Mouse (Mus musculus): ENCODE data around the gene Tmx2.
A peak's percentile ranks its signal among the peaks of the same experiment; 100 is the strongest.

The Tmx2 gene

DNA sequence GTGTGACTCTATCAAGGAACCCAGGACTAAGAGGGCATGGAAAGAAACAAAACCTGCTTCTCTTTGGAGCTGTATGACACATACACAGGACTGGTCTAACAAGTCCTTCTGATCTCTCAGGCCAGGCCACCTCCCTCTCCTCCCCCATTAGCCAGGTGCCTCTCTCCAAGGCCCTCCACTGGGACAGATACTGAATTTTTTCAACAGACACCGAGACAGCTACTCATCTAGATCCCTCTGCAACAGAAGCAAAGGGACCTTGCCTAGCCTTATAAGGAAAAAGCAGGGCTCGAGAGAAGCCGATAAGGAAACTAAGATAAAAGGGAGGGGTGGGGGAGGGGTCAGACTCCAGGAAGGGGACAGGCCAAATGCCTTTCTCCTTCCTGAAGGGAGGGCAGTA, 45.9 kb downstream of the Tmx2 start:
- TF ChIP-seq GATA4 (IDR thresholded peaks at IDR 0.05; ENCODE audit: insufficient replicate concordance, low read length) = peak; percentile 68; the same call in 1 of the 2 replicates

DNA sequence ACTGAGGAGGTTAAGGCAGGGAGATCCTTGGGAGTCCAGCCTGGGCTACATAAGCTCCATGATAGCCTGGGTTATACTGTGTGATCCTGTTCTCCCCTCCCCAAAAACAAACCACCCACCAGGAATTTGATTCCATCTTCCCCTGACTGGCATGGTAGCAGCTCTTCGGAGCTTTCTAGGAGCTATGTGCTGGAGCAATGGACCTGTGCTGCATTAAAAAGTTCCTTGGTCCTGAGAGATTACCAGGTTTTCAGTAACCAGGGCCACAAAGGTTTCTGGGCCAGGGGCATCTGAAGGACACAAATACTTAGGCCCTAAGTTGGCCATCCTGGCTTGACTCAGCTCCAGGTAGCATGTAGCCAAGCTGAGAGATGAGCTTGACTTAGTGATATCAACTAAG, 46.9 kb downstream of the Tmx2 start:
- no peak for TF ChIP-seq GATA4 (IDR thresholded peaks at IDR 0.05; ENCODE audit: insufficient replicate concordance, low read length)

DNA sequence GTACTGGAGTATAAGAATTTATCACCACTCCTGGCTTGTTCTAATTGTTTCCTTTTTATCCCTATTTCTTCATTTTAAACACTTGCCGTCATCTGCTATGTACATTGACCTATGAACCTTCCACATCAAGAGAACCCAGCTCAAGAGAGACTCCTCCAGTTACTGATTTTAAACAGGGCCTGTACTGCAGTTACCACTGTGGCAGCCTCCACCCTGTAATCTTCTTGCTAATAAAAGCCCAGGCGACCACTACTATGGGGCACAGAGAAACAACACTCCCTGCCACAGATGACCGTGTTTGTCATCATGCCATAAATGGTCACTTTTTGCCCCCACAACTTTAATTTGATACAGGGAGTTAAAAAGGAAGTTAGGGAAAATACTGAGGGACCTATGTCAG, 51.9 kb downstream of the Tmx2 start:
- no peak for TF ChIP-seq GATA4 (IDR thresholded peaks at IDR 0.05; ENCODE audit: insufficient replicate concordance, low read length)

DNA sequence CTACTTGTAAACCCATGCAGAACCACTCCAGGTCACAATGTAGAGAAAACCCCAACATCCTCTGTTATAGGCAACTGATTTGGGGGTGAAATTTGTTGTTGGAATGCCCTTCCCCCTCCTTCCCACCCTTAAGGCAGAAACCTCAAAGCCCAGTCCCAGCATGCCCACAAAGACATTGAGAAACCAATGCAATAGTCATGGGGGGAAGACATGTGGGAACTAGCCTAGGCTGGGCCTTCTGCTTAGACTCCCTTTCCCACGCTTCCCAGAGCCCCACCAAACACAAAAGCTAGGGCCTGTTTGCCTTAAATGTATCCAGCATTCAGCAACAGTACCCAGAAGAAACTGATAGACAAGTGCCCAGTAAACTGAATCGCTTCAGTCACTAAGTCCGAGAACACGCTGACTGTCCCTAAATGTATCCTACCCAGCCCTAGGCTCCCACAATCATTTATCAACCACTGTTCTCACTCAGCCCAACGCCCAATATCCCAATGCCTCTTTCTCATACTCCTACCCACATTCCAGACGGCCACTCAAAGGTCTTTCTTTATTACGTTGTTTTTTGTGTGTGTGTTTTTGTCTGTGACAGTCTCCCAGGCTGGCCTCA, 52.5 kb downstream of the Tmx2 start:
- TF ChIP-seq GATA4 (IDR thresholded peaks at IDR 0.05; ENCODE audit: insufficient replicate concordance, low read length) = no peak

DNA sequence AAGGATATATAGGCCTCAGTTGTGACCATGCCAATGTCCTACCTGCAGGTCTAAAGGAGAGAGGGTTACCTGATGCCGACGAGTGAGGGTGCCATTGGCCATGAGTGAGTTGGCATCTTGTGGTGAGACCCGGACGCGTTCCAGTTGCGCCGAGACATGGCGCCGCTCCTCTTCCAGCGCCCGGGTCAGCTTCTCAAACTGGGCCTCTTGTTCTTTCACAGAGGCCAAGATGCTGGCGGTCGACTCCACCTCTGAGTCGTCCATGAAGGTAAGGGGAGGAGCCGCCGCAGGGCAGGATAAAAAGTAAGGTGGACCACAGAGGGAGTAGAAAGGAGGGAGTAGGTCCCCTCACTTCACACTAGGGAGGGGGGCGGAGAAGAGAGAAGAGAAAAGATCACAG, 54.7 kb downstream of the Tmx2 start:
- TF ChIP-seq GATA4 (IDR thresholded peaks at IDR 0.05; ENCODE audit: insufficient replicate concordance, low read length) = no peak

DNA sequence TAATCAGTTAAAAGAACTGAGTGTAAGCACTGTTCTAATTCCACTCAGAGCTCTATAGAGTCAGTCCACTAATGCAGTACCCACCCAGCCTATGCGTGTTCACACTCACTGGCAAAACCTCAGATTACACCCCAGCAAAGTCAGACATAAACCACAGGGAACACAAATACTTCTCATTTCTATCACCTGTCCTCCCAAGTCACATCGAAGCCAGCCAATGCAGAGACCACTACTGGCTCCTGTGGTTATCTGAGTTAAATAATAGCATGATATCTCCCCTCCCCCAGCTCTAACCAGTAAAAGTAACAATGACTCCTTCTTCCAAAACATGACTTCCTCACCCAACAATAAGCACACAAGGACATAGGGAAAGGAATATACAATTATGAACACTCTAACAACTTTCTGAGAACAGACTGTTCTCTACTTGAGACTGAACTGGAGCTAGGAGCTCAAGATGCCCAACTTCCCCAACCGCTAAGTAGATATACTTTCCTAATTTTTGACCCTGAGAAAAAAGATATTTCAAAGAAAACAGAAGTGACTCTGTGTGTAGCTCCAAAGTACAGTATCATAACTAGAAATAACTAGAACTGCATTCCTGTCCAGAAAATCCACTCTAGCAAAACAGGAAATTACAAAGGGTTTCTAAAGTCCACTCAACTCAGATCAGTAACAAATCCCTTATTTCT, 55.4 kb downstream of the Tmx2 start:
- no peak for TF ChIP-seq GATA4 (IDR thresholded peaks at IDR 0.05; ENCODE audit: insufficient replicate concordance, low read length)

DNA sequence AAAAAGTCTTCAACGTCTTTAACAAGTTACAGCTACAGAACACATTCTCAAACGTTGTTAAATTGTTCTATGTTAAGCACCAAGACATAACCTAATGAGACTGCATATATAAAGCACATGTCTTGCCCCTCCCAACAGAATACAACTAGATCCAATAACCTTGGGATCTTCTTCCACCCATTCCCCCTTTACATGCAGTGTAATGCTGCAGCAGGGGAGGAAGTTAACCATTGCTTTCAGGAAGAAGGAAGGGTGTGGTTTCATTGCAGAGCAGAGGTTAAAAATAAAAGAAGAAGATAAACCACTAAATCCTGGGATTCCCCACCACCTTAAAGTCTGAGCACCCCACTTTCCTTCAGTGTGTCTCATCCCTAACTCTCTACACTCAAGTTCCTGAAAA, 56.3 kb downstream of the Tmx2 start:
- no peak for TF ChIP-seq GATA4 (IDR thresholded peaks at IDR 0.05; ENCODE audit: insufficient replicate concordance, low read length)

Measured in liver, adult (tissue).